In the genomic region with DNA sequence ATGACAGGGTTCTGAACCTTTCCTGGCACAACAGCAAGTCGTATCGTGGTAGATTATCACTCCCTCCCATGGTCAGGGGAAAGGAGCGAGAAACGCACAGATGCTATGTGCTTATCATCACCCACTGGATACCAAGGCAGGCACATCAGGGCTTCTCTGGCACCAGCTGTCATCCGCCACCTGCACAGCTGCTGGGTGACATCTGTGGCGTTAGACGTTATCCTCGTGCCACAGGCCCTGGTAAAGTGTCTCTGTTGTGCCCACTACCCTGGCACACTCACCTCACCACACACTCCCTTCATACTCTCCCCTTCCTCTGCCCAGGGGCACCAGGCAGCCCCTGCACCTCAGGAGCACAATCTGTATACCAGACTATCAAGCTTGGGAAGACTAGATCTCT, we compare ENCODE assay signal across 22 mouse cellular contexts.
DNase-seq lines count a peak whose midpoint lies in the region; ATAC-seq lines count a peak whose summit lies in the region.
"Had no signal": no experiment of that assay in that cellular context is flagged by ENCODE, and none has a peak within 500 bp of the region (broad histone marks: within the 10 kb centered on the region; RNA-seq: fewer than 3 reads in every experiment).

No protein-coding gene starts in this region.

- DNase-seq in heart, adult 8-10 months (ENCODE audit: low spot score), result no peak
- no peak for DNase-seq in hindbrain, embryonic 14.5 days (ENCODE audit: low spot score)
- DNase-seq in neural tube, embryonic 10.5 days (ENCODE audit: extremely low spot score, low spot score), result no peak
- DNase-seq in right cerebral cortex, postnatal 10 days (ENCODE audit: low spot score in 2 of 2), result no peak
- DNase-seq: adrenal gland, postnatal 10 days; cerebellum, adult 9-10 months; forebrain, postnatal 0 days; gastrocnemius, postnatal 14 days; heart, adult 11 months; kidney, adult 2 months; left cerebral cortex, postnatal 4 days; lung, embryonic 14.5 days; thymus, postnatal 25 days had no signal

- H3K4me1 ChIP-seq in heart, embryonic 12.5 days (replicated peaks), result peaks cover 85% of the 10 kb centered on the region
- peaks cover 21% of the 10 kb centered on the region for H3K4me1 ChIP-seq in hindbrain, embryonic 15.5 days (replicated peaks)
- peaks cover 2% of the 10 kb centered on the region; the same call in 1 of the 2 replicates for H3K4me1 ChIP-seq in hindbrain, embryonic 14.5 days (replicated peaks; ENCODE audit: control insufficient read depth, insufficient read depth, low read length)
- H3K4me1 ChIP-seq in neural tube, embryonic 14.5 days (ENCODE audit: control insufficient read depth, insufficient read depth, low read length), result no peaks in the 10 kb centered on the region
- H3K4me1 ChIP-seq: stomach, embryonic 15.5 days had no signal

- H3K27me3 ChIP-seq in heart, embryonic 12.5 days (replicated peaks), result no peaks in the 10 kb centered on the region
- H3K27me3 ChIP-seq in hindbrain, embryonic 15.5 days, result no peaks in the 10 kb centered on the region
- H3K27me3 ChIP-seq in hindbrain, embryonic 14.5 days (ENCODE audit: control insufficient read depth, insufficient read depth, low read length), result no peaks in the 10 kb centered on the region
- no peaks in the 10 kb centered on the region for H3K27me3 ChIP-seq in neural tube, embryonic 14.5 days (ENCODE audit: control insufficient read depth, insufficient read depth, low read length)
- H3K27me3 ChIP-seq: hindbrain, embryonic 12.5 days; limb, embryonic 15.5 days; stomach, embryonic 15.5 days had no signal

- H3K9me3 ChIP-seq in heart, embryonic 12.5 days (replicated peaks), result no peaks in the 10 kb centered on the region
- no peaks in the 10 kb centered on the region for H3K9me3 ChIP-seq in hindbrain, embryonic 15.5 days
- no peaks in the 10 kb centered on the region for H3K9me3 ChIP-seq in hindbrain, embryonic 14.5 days (ENCODE audit: control insufficient read depth, low read length)
- no peaks in the 10 kb centered on the region for H3K9me3 ChIP-seq in neural tube, embryonic 14.5 days (ENCODE audit: control insufficient read depth, low read length)
- H3K9me3 ChIP-seq: hindbrain, embryonic 12.5 days; limb, embryonic 15.5 days; stomach, embryonic 15.5 days had no signal

- no peak overlapping the region for H3K4me2 ChIP-seq in heart, embryonic 12.5 days
- no peak overlapping the region for H3K4me2 ChIP-seq in hindbrain, embryonic 15.5 days
- no peak overlapping the region for H3K4me2 ChIP-seq in hindbrain, embryonic 14.5 days (replicated peaks)
- no peak overlapping the region for H3K4me2 ChIP-seq in neural tube, embryonic 14.5 days (ENCODE audit: low read depth, low read length)
- H3K4me2 ChIP-seq: hindbrain, embryonic 12.5 days; limb, embryonic 15.5 days; lung, embryonic 14.5 days; stomach, embryonic 15.5 days had no signal

- H3K27ac ChIP-seq in heart, embryonic 12.5 days (ENCODE audit: poor library complexity, severe bottlenecking), result peak overlapping the region; percentile 64; the same call in 1 of the 2 replicates
- H3K27ac ChIP-seq in hindbrain, embryonic 15.5 days (replicated peaks), result 0 out of 2 replicates have a peak overlapping the region, but pooled peaks have one; percentile 2
- H3K27ac ChIP-seq in hindbrain, embryonic 14.5 days, result no peak overlapping the region
- H3K27ac ChIP-seq in neural tube, embryonic 14.5 days (ENCODE audit: low read depth, low read length), result peak overlapping the region; percentile 39; the same call in 1 of the 2 replicates
- H3K27ac ChIP-seq: hindbrain, embryonic 12.5 days; kidney, postnatal 0 days; limb, embryonic 15.5 days; liver, embryonic 14.5 days; stomach, embryonic 15.5 days had no signal

- H3K36me3 ChIP-seq in heart, embryonic 12.5 days, result peaks cover 22% of the 10 kb centered on the region
- H3K36me3 ChIP-seq in hindbrain, embryonic 15.5 days, result peaks cover 3% of the 10 kb centered on the region; the same call in 1 of the 2 replicates
- peaks cover 13% of the 10 kb centered on the region; the same call in 1 of the 2 replicates for H3K36me3 ChIP-seq in hindbrain, embryonic 14.5 days (replicated peaks; ENCODE audit: control insufficient read depth, insufficient read depth)
- H3K36me3 ChIP-seq in neural tube, embryonic 14.5 days (ENCODE audit: control insufficient read depth, insufficient read depth, low read length), result no peaks in the 10 kb centered on the region
- H3K36me3 ChIP-seq: hindbrain, embryonic 12.5 days; stomach, embryonic 15.5 days had no signal

- WGBS in heart, embryonic 12.5 days, result 53% methylated on average over 8 of the region's 8 CpGs
- 73% methylated on average over 8 of the region's 8 CpGs for WGBS in hindbrain, embryonic 15.5 days
- 74% methylated on average over 8 of the region's 8 CpGs for WGBS in hindbrain, embryonic 14.5 days
- WGBS in neural tube, embryonic 14.5 days, result 78% methylated on average over 8 of the region's 8 CpGs

- H3K9ac ChIP-seq in heart, embryonic 12.5 days, result no peak overlapping the region
- H3K9ac ChIP-seq in hindbrain, embryonic 15.5 days, result no peak overlapping the region
- no peak overlapping the region for H3K9ac ChIP-seq in hindbrain, embryonic 14.5 days
- H3K9ac ChIP-seq in neural tube, embryonic 14.5 days (replicated peaks; ENCODE audit: low read depth, low read length), result no peak overlapping the region
- H3K9ac ChIP-seq: forebrain, postnatal 0 days; hindbrain, embryonic 12.5 days; limb, embryonic 15.5 days; liver, embryonic 14.5 days; lung, embryonic 14.5 days; stomach, embryonic 15.5 days had no signal

- ATAC-seq in heart, embryonic 12.5 days (ENCODE audit: insufficient number of reproducible peaks, low FRiP score), result no peak
- no peak for ATAC-seq in hindbrain, embryonic 15.5 days (ENCODE audit: low FRiP score, low read depth)
- ATAC-seq in hindbrain, embryonic 14.5 days (ENCODE audit: low FRiP score), result no peak
- ATAC-seq in neural tube, embryonic 14.5 days (ENCODE audit: low read depth), result no peak
- ATAC-seq: activated CD4-positive, CD25-positive, alpha-beta regulatory T cell, adult 4 months; forebrain, postnatal 0 days had no signal

- no peak overlapping the region for H3K4me3 ChIP-seq in heart, embryonic 12.5 days
- no peak overlapping the region for H3K4me3 ChIP-seq in hindbrain, embryonic 15.5 days
- H3K4me3 ChIP-seq in hindbrain, embryonic 14.5 days (replicated peaks; ENCODE audit: low read length), result no peak overlapping the region
- no peak overlapping the region for H3K4me3 ChIP-seq in neural tube, embryonic 14.5 days (ENCODE audit: low read depth, low read length)
- H3K4me3 ChIP-seq: hindbrain, embryonic 12.5 days; limb, embryonic 15.5 days; stomach, embryonic 15.5 days had no signal
